In genomic region chr1:36254635-36255360, GRCm38 (mm10) we compare ENCODE assay signal across 8 mouse cellular contexts. TPM values are rescaled to one million over a fixed set of nuclear protein-coding genes. Genes with fewer than 3 reads are reported as not detected.
DNase-seq lines count a peak whose midpoint lies in the region; ATAC-seq lines count a peak whose summit lies in the region.

No protein-coding gene starts in this region.

- H3K9ac ChIP-seq in forebrain, embryonic 14.5 days (ENCODE audit: low read length): peak overlapping the region; percentile 45; the same call in 1 of the 2 replicates
- peak overlapping the region; percentile 50 for H3K9ac ChIP-seq in hindbrain, embryonic 16.5 days (ENCODE audit: low read depth, low read length)
- peak overlapping the region; percentile 27; the same call in 1 of the 2 replicates for H3K9ac ChIP-seq in liver, embryonic 12.5 days

- H3K4me3 ChIP-seq in brown adipose tissue, adult 24 weeks (ENCODE audit: insufficient read depth, low read depth, low read length): peak overlapping the region; percentile 37
- peak overlapping the region; percentile 17 for H3K4me3 ChIP-seq in forebrain, embryonic 14.5 days (ENCODE audit: low read depth, low read length)
- H3K4me3 ChIP-seq in hindbrain, embryonic 16.5 days (ENCODE audit: low read length): peak overlapping the region; percentile 22
- no peak overlapping the region for H3K4me3 ChIP-seq in liver, embryonic 12.5 days

- peak overlapping the region; percentile 42 for H3K4me2 ChIP-seq in forebrain, embryonic 14.5 days (ENCODE audit: low read length)
- peak overlapping the region; percentile 55 for H3K4me2 ChIP-seq in hindbrain, embryonic 16.5 days (ENCODE audit: low read length)
- peak overlapping the region; percentile 31; the same call in 1 of the 2 replicates for H3K4me2 ChIP-seq in liver, embryonic 12.5 days

- 0 out of 2 replicates have a peak, but pooled peaks cover 5% of the 10 kb centered on the region for H3K9me3 ChIP-seq in forebrain, embryonic 14.5 days (replicated peaks; ENCODE audit: control insufficient read depth, low read length)
- no peaks in the 10 kb centered on the region for H3K9me3 ChIP-seq in hindbrain, embryonic 16.5 days (ENCODE audit: control insufficient read depth, low read length)
- H3K9me3 ChIP-seq in liver, embryonic 12.5 days (replicated peaks): peaks cover 8% of the 10 kb centered on the region

- H3K27me3 ChIP-seq in forebrain, embryonic 14.5 days (replicated peaks; ENCODE audit: control insufficient read depth, insufficient read depth, low read length): no peaks in the 10 kb centered on the region
- no peaks in the 10 kb centered on the region; the same call in 1 of the 2 replicates for H3K27me3 ChIP-seq in hindbrain, embryonic 16.5 days (replicated peaks; ENCODE audit: control insufficient read depth, insufficient read depth, low read length)
- peaks cover 29% of the 10 kb centered on the region for H3K27me3 ChIP-seq in liver, embryonic 12.5 days (replicated peaks)

- ATAC-seq in forebrain, embryonic 14.5 days: peak; percentile 45; the same call in 1 of the 2 replicates
- ATAC-seq in hindbrain, embryonic 16.5 days: peak; percentile 46
- ATAC-seq in liver, embryonic 12.5 days: no peak
- ATAC-seq in megakaryocyte-erythroid progenitor cell, adult 5-6 weeks (replicated peaks; ENCODE audit: low FRiP score, low TSS enrichment, poor library complexity, severe bottlenecking): no peak

- no peaks in the 10 kb centered on the region for H3K36me3 ChIP-seq in forebrain, embryonic 14.5 days (ENCODE audit: control insufficient read depth, insufficient read depth, low read length)
- H3K36me3 ChIP-seq in hindbrain, embryonic 16.5 days (ENCODE audit: control insufficient read depth, insufficient read depth, low read length): no peaks in the 10 kb centered on the region
- no peaks in the 10 kb centered on the region for H3K36me3 ChIP-seq in liver, embryonic 12.5 days

- peak overlapping the region; percentile 61 for H3K27ac ChIP-seq in brown adipose tissue, adult 24 weeks (replicated peaks; ENCODE audit: low read depth, low read length)
- no peak overlapping the region for H3K27ac ChIP-seq in forebrain, embryonic 14.5 days (ENCODE audit: low read depth, low read length)
- H3K27ac ChIP-seq in hindbrain, embryonic 16.5 days (ENCODE audit: low read depth, low read length): no peak overlapping the region
- no peak overlapping the region for H3K27ac ChIP-seq in liver, embryonic 12.5 days

- H3K4me1 ChIP-seq in brown adipose tissue, adult 24 weeks (ENCODE audit: control insufficient read depth, insufficient read depth, insufficient read length, low read length): no peaks in the 10 kb centered on the region
- no peaks in the 10 kb centered on the region for H3K4me1 ChIP-seq in forebrain, embryonic 14.5 days (ENCODE audit: control insufficient read depth, insufficient read depth, low read length)
- peaks cover 9% of the 10 kb centered on the region for H3K4me1 ChIP-seq in hindbrain, embryonic 16.5 days (ENCODE audit: control insufficient read depth, insufficient read depth, low read depth, low read length)
- peaks cover 11% of the 10 kb centered on the region; the same call in 1 of the 2 replicates for H3K4me1 ChIP-seq in liver, embryonic 12.5 days

- 7% methylated on average over 25 of the region's 25 CpGs for WGBS in forebrain, embryonic 14.5 days
- 7% methylated on average over 25 of the region's 25 CpGs for WGBS in hindbrain, embryonic 16.5 days
- WGBS in liver, embryonic 12.5 days (ENCODE audit: insufficient replicate concordance): 21% methylated on average over 25 of the region's 25 CpGs

- peak; percentile 66 for DNase-seq in adrenal gland, postnatal 14 days
- DNase-seq in adrenal gland, postnatal 4 days (ENCODE audit: low spot score in 2 of 2): no peak
- peak; percentile 58 for DNase-seq in forebrain, embryonic 14.5 days (ENCODE audit: low spot score)
- DNase-seq in retina, embryonic 14.5 days (ENCODE audit: low spot score): peak; percentile 75

RNA-seq across cellular contexts. Expression of gene Uggt1, which starts 10.3 kb away (rescaled TPM):
- 42.8 and 45.7 TPM in 2 replicates for total RNA-seq in adrenal gland, postnatal 14 days (2021)
- 10 to 100 TPM; 53.6 to 61.0 TPM for total RNA-seq in adrenal gland, postnatal 4 days (2021)
- 11.0 and 11.6 TPM in 2 replicates for polyA plus RNA-seq in brown adipose tissue, adult 24 weeks (2012; ENCODE audit: insufficient read depth, insufficient read length, missing spikeins)
- polyA plus RNA-seq in forebrain, embryonic 14.5 days (2014; fragmentation: Nextera tagmentation; extraction: Ambion mirVana): 66.8 and 75.9 TPM in 2 replicates
- 40.2 and 48.8 TPM in 2 replicates for polyA plus RNA-seq in hindbrain, embryonic 16.5 days (2015; fragmentation: Nextera tagmentation; extraction: Ambion mirVana)
- 28.5 and 29.0 TPM in 2 replicates for polyA plus RNA-seq in liver, embryonic 12.5 days (2016; fragmentation: Nextera tagmentation; extraction: Ambion mirVana)
- 48.7 and 55.4 TPM in 2 replicates for total RNA-seq in megakaryocyte-erythroid progenitor cell, adult 5-6 weeks (2014; fragmentation: Nextera tagmentation)
- 54.7 and 89.5 TPM in 2 replicates for total RNA-seq in megakaryocyte-erythroid progenitor cell, adult 5-6 weeks (2017)

RNA-seq across cellular contexts. Expression of gene Neurl3, which starts 19.7 kb away (rescaled TPM):
- 4.0 and 5.8 TPM in 2 replicates for total RNA-seq in adrenal gland, postnatal 14 days (2021)
- 10 to 100 TPM in 1 of 2 experiments, 1 to 10 TPM in 1; 8.0 to 10.4 TPM for total RNA-seq in adrenal gland, postnatal 4 days (2021)
- polyA plus RNA-seq in brown adipose tissue, adult 24 weeks (2012; ENCODE audit: insufficient read depth, insufficient read length, missing spikeins): 2.0 and 2.5 TPM in 2 replicates
- polyA plus RNA-seq in forebrain, embryonic 14.5 days (2014; fragmentation: Nextera tagmentation; extraction: Ambion mirVana): 0.32 and 0.51 TPM in 2 replicates
- 1.4 and 2.0 TPM in 2 replicates for polyA plus RNA-seq in hindbrain, embryonic 16.5 days (2015; fragmentation: Nextera tagmentation; extraction: Ambion mirVana)
- polyA plus RNA-seq in liver, embryonic 12.5 days (2016; fragmentation: Nextera tagmentation; extraction: Ambion mirVana): 3.4 and 3.7 TPM in 2 replicates
- 5.4 and 5.5 TPM in 2 replicates for total RNA-seq in megakaryocyte-erythroid progenitor cell, adult 5-6 weeks (2014; fragmentation: Nextera tagmentation)
- 7.4 and 7.8 TPM in 2 replicates for total RNA-seq in megakaryocyte-erythroid progenitor cell, adult 5-6 weeks (2017)

RNA-seq across cellular contexts. Expression of gene Arid5a, which starts 52.7 kb away (rescaled TPM):
- 6.0 and 10.6 TPM in 2 replicates for total RNA-seq in adrenal gland, postnatal 14 days (2021)
- 1 to 10 TPM; 6.0 to 8.4 TPM for total RNA-seq in adrenal gland, postnatal 4 days (2021)
- polyA plus RNA-seq in brown adipose tissue, adult 24 weeks (2012; ENCODE audit: insufficient read depth, insufficient read length, missing spikeins): 1.3 and 4.0 TPM in 2 replicates
- 1.8 and 2.0 TPM in 2 replicates for polyA plus RNA-seq in forebrain, embryonic 14.5 days (2014; fragmentation: Nextera tagmentation; extraction: Ambion mirVana)
- 6.7 and 7.1 TPM in 2 replicates for polyA plus RNA-seq in hindbrain, embryonic 16.5 days (2015; fragmentation: Nextera tagmentation; extraction: Ambion mirVana)
- polyA plus RNA-seq in liver, embryonic 12.5 days (2016; fragmentation: Nextera tagmentation; extraction: Ambion mirVana): 2.3 and 3.4 TPM in 2 replicates
- total RNA-seq in megakaryocyte-erythroid progenitor cell, adult 5-6 weeks (2014; fragmentation: Nextera tagmentation): 6.0 and 7.6 TPM in 2 replicates
- total RNA-seq in megakaryocyte-erythroid progenitor cell, adult 5-6 weeks (2017): 3.2 and 4.3 TPM in 2 replicates

Comparison
In these comparisons a context has a peak if more than half of its experiments do, and no peak if none do; other contexts are left out.
1. DNase-seq: peak in adrenal gland, postnatal 14 days (single experiment), forebrain, embryonic 14.5 days (single experiment) and retina, embryonic 14.5 days (single experiment); none in adrenal gland, postnatal 4 days (0 of 2).
2. ATAC-seq: peak in forebrain, embryonic 14.5 days (single experiment) and hindbrain, embryonic 16.5 days (single experiment); none in liver, embryonic 12.5 days (single experiment) and megakaryocyte-erythroid progenitor cell, adult 5-6 weeks (single experiment).
3. Peak in every context shown above with its lines, with median percentiles within 50 percentile points of each other: H3K4me2 ChIP-seq and H3K9ac ChIP-seq.